Mouse (Mus musculus) limb, embryonic 10.5 days (tissue): ENCODE data around the gene Mrtfb. TPM values are rescaled to one million over a fixed set of nuclear protein-coding genes. Genes with fewer than 3 reads are reported as not detected.
A peak's percentile ranks its signal among the peaks of the same experiment; 100 is the strongest.

Experiments
- DNase-seq: peaks from one replicate; pipeline ENCODE4 v3.0.0-alpha.2; 2017; ENCODE audit warnings: low spot score
- H3K27ac ChIP-seq: fragments of 300-500 bp; sonication (generic); 2 replicates; pipeline ENCODE4 v1.5.1; 2016; ENCODE audit warnings: mild to moderate bottlenecking
- H3K27me3 ChIP-seq: fragments of 300-500 bp; sonication (generic); 2 replicates; pipeline ENCODE4 v1.6.1; 2016; ENCODE audit warnings: low read depth, mild to moderate bottlenecking; ENCODE audit not compliant: poor library complexity, severe bottlenecking
- H3K36me3 ChIP-seq: fragments of 300-500 bp; sonication (generic); 2 replicates; pipeline ENCODE4 v1.6.1; 2016; ENCODE audit warnings: mild to moderate bottlenecking, moderate library complexity
- H3K4me1 ChIP-seq: fragments of 300-500 bp; sonication (generic); 2 replicates; pipeline ENCODE4 v1.6.1; 2016
- H3K4me3 ChIP-seq: fragments of 300-500 bp; sonication (generic); 2 replicates; pipeline ENCODE4 v1.5.1; 2016; ENCODE audit warnings: mild to moderate bottlenecking, moderate library complexity
- H3K9me3 ChIP-seq: fragments of 300-500 bp; sonication (generic); replicated peaks from 2 replicates; pipeline ENCODE4 v1.6.1; 2016; ENCODE audit warnings: mild to moderate bottlenecking
- WGBS: fragments of 180-500 bp; shearing (Covaris S2); methylation state at CpG from one replicate; pipeline ENCODE4 v1.1.7; 2016; 5-methylcytosine and 5-hydroxymethylcytosine counted together
- polyA plus RNA-seq: library from polyadenylated mRNA; unstranded; fragments of >200 nt; fragmentation: Nextera tagmentation; extraction: Ambion mirVana; gene quantifications from 2 replicates; pipeline ENCODE4 v1.2.1, GENCODE M21; 2016

Gene Mrtfb
- polyA plus RNA-seq, 1 experiment from 2014 or later, result 21.3 TPM

GRCm38 (mm10) chr16:13423587-13424355, 167.5 kb downstream of the Mrtfb start:
- no peak for DNase-seq
- 85% methylated on average over 8 of the region's 8 CpGs for WGBS
- no peaks in the 10 kb centered on the region for H3K9me3 ChIP-seq
- H3K4me3 ChIP-seq, result no peak overlapping the region
- H3K4me1 ChIP-seq, result peaks cover 7% of the 10 kb centered on the region; the same call in 1 of the 2 replicates
- no peak overlapping the region for H3K27ac ChIP-seq
- H3K27me3 ChIP-seq, result no peaks in the 10 kb centered on the region
- no peaks in the 10 kb centered on the region for H3K36me3 ChIP-seq

DNA sequence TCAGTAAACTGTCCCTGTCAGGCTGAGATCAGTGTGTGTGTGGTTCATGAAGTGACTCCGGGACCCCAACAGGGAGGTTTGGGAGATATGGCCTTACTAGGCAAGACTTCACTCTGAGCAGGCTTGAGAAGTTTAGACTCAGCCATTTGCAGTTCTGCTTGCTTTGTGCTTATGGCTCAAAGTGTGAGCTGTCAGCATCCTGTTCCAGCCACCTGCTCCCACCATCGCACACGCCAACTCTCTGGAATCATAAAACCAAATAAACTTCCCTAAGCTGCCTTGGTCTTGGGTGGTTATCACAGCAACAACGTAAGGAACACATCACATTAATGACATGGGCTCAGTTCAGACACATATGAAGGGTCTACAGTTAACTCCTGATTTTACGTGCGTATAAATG, 169.5 kb downstream of the Mrtfb start:
- H3K4me3 ChIP-seq, result no peak overlapping the region
- H3K36me3 ChIP-seq, result no peaks in the 10 kb centered on the region
- H3K27me3 ChIP-seq, result no peaks in the 10 kb centered on the region
- peaks cover 7% of the 10 kb centered on the region; the same call in 1 of the 2 replicates for H3K4me1 ChIP-seq
- H3K27ac ChIP-seq, result no peak overlapping the region
- 91% methylated on average over 6 of the region's 6 CpGs for WGBS
- H3K9me3 ChIP-seq, result no peaks in the 10 kb centered on the region
- DNase-seq, result no peak

DNA sequence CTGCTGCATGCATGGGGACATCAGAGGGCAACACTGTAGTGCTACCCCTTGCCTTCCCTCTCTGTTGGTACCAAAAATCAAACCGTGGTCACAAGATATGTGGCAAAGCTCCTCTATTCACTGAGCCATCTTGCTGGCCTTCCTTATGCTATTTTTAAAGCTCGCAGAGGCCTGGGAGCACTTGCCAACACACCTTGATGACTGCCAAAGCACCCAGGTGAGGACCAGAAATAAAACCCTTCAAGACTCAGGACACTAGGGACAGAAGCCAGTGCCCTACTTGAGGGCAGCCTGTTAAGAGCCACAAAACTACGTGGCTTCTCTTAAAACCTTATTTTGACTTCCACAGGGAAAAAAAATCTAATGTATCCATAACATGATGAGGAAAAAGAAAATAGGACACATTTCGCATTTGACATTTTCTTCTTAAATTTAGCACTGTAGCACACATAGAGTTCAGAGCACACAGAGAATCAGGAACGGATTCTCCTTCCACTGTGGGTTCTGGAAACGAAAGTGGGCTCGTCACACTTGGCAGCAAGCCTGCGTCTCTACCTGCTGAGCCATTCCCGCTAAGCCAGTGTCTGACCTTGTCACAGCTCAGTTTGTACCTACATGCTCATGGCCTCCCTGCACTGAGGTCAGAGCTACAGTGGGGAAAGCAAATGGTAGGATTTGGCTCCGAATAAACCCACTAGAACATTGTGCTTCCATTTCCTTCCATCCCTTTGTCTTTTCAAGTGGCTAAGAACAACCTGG, 170.7 kb downstream of the Mrtfb start:
- 86% methylated on average over 10 of the region's 10 CpGs for WGBS
- Histone ChIP-seq H3K27ac (0 out of 2 replicates have a peak overlapping the region, but pooled peaks have one; percentile 31), H3K4me1 (peaks cover 14% of the 10 kb centered on the region), H3K9me3 (no peaks in the 10 kb centered on the region), H3K36me3 (no peaks in the 10 kb centered on the region), H3K4me3 (no peak overlapping the region), H3K27me3 (no peaks in the 10 kb centered on the region)
- DNase-seq, result no peak

DNA sequence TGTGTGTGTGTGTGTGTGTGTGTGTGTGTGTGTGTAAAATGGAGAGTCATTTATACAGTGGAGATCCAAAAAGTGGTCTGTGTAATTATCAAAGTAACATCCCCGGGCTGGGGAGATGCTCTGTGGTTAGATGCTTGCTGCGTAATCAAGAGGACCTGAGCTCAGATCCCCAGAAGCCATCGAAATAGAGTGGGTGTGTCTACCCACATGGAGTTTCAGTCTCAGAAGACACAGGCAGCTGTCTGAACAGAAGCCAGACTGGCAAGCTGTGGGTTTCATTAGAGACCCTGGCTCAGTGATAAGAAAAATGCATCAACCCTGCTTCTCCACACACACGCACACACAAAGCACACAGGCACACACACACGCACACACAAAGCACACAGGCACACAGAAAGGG, 171.8 kb downstream of the Mrtfb start:
- Histone ChIP-seq H3K9me3 (no peaks in the 10 kb centered on the region), H3K36me3 (no peaks in the 10 kb centered on the region), H3K27me3 (no peaks in the 10 kb centered on the region), H3K4me1 (peaks cover 14% of the 10 kb centered on the region), H3K4me3 (no peak overlapping the region), H3K27ac (no peak overlapping the region)
- 79% methylated on average over 5 of the region's 5 CpGs for WGBS
- DNase-seq, result no peak

- no peaks in the 10 kb centered on the region for H3K9me3 ChIP-seq
- H3K27ac ChIP-seq, result no peak overlapping the region
- no peaks in the 10 kb centered on the region for H3K36me3 ChIP-seq
- no peaks in the 10 kb centered on the region for H3K27me3 ChIP-seq
- DNase-seq, result no peak
- H3K4me3 ChIP-seq, result no peak overlapping the region
- H3K4me1 ChIP-seq, result peaks cover 14% of the 10 kb centered on the region
- 86% methylated on average over 1 of the region's 1 CpGs for WGBS
Measured at GRCm38 (mm10) chr16:13428806-13429205, 172.5 kb downstream of the Mrtfb start.

GRCm38 (mm10) chr16:13429921-13430606, 173.8 kb downstream of the Mrtfb start:
- no peaks in the 10 kb centered on the region for H3K9me3 ChIP-seq
- H3K4me3 ChIP-seq, result no peak overlapping the region
- no peak for DNase-seq
- H3K27ac ChIP-seq, result no peak overlapping the region
- H3K27me3 ChIP-seq, result no peaks in the 10 kb centered on the region
- no peaks in the 10 kb centered on the region for H3K36me3 ChIP-seq
- WGBS, result 82% methylated on average over 7 of the region's 7 CpGs
- H3K4me1 ChIP-seq, result peaks cover 14% of the 10 kb centered on the region

DNA sequence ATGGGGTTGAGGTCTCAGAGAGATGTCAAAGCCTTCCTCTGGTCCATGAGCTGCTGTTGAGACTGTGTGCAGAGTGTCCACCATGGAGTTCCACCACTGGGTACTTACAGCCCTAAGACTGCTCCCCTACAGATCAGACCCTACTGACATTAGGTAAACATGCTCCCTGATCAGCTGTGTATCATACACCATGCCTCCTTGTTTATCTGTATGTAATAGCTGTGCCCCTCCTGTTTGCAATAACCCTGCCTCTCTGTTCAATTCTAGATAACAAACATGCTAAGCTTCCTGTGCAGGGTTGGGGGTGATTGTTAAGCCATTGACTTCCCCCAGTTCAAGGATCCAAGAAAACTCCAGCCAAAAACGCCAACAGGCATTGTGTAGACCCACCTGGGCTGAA, 174.7 kb downstream of the Mrtfb start:
- no peaks in the 10 kb centered on the region for H3K27me3 ChIP-seq
- H3K4me3 ChIP-seq, result no peak overlapping the region
- 76% methylated on average over 1 of the region's 1 CpGs for WGBS
- H3K36me3 ChIP-seq, result no peaks in the 10 kb centered on the region
- peaks cover 14% of the 10 kb centered on the region for H3K4me1 ChIP-seq
- no peak overlapping the region for H3K27ac ChIP-seq
- H3K9me3 ChIP-seq, result no peaks in the 10 kb centered on the region
- no peak for DNase-seq

DNA sequence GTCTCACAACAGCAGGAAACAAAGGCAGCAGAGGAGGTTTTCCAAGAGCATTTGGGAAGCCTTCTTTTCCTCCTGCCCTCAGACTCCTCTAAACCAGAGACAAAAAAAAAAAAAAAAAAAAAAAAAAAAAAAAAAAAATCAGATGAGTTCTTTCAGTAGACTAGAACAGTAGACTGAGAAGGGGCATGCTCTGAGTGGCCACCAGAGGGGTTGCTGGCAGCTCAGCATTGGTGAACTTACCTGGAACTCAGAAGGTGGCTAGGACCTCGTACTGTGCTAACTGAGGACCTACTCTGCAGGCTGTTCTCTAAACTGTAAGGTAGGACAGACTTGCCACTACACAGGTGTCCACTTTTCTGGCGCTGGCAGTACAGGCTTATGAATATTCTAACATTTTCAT, 179.3 kb downstream of the Mrtfb start:
- Histone ChIP-seq H3K36me3 (no peaks in the 10 kb centered on the region), H3K4me1 (peaks cover 18% of the 10 kb centered on the region), H3K4me3 (no peak overlapping the region), H3K9me3 (no peaks in the 10 kb centered on the region), H3K27ac (no peak overlapping the region), H3K27me3 (no peaks in the 10 kb centered on the region)
- 75% methylated on average over 2 of the region's 2 CpGs for WGBS
- DNase-seq, result no peak

GRCm38 (mm10) chr16:13437037-13437769, 180.9 kb downstream of the Mrtfb start:
- under 1% methylated on average over 58 of the region's 58 CpGs for WGBS

GRCm38 (mm10) chr16:13437770-13438372, 181.6 kb downstream of the Mrtfb start:
- no peaks in the 10 kb centered on the region for H3K36me3 ChIP-seq
- H3K27me3 ChIP-seq, result no peaks in the 10 kb centered on the region
- H3K4me3 ChIP-seq, result peak overlapping the region; percentile 66
- H3K27ac ChIP-seq, result peak overlapping the region; percentile 66
- peaks cover 11% of the 10 kb centered on the region for H3K4me1 ChIP-seq
- no peaks in the 10 kb centered on the region for H3K9me3 ChIP-seq
- WGBS, result under 1% methylated on average over 24 of the region's 24 CpGs
- peak; percentile 74 for DNase-seq

More at GRCm38 (mm10) chr16:13437037-13437769, 180.9 kb downstream of the Mrtfb start:
- H3K4me1 ChIP-seq, result peaks cover 11% of the 10 kb centered on the region
- H3K4me3 ChIP-seq, result peak overlapping the region; percentile 66
- no peaks in the 10 kb centered on the region for H3K27me3 ChIP-seq
- peak overlapping the region; percentile 66 for H3K27ac ChIP-seq
- DNase-seq, result peak; percentile 98
- no peaks in the 10 kb centered on the region for H3K36me3 ChIP-seq
- no peaks in the 10 kb centered on the region for H3K9me3 ChIP-seq

GRCm38 (mm10) chr16:13440468-13440867, 184.2 kb downstream of the Mrtfb start:
- DNase-seq, result peak; percentile 51
- no peak overlapping the region for H3K4me3 ChIP-seq
- no peak overlapping the region for H3K27ac ChIP-seq
- H3K9me3 ChIP-seq, result no peaks in the 10 kb centered on the region
- peaks cover 8% of the 10 kb centered on the region for H3K27me3 ChIP-seq
- WGBS, result 33% methylated on average over 6 of the region's 6 CpGs
- H3K36me3 ChIP-seq, result no peaks in the 10 kb centered on the region
- peaks cover 11% of the 10 kb centered on the region for H3K4me1 ChIP-seq

DNA sequence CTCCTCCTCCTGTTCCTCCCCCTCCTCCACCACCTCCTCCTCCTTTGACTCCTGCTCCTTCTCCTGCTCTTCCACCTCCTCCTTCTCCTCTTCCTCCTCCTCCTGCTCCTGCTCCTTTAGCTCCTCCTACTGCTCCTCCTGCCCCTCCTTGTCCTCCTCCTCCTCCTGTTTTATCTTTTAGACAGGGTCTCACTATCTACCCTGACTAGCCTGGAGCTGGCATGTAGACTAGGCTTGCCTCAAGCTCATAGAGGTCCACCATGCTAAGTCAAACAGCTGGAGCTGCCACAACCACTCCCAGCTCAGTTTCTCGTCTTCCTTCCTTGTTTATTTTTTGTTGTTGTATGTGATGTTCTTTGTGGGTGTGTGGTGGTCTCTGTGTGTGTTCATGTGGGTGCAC, 187.5 kb downstream of the Mrtfb start:
- H3K27me3 ChIP-seq, result peaks cover 41% of the 10 kb centered on the region

More for the DNA sequence above, 187.5 kb downstream of the Mrtfb start:
- H3K4me3 ChIP-seq, result no peak overlapping the region
- H3K27ac ChIP-seq, result no peak overlapping the region
- H3K36me3 ChIP-seq, result no peaks in the 10 kb centered on the region
- DNase-seq, result no peak
- peaks cover 22% of the 10 kb centered on the region for H3K4me1 ChIP-seq
- 66% methylated on average over 1 of the region's 1 CpGs for WGBS
- no peaks in the 10 kb centered on the region for H3K9me3 ChIP-seq
